27 mouse cellular contexts compared by ENCODE assay signal in genomic region chr7:64089034-64089433, GRCm38 (mm10).
DNase-seq lines count a peak whose midpoint lies in the region; ATAC-seq and TF ChIP-seq lines count a peak whose summit lies in the region.
"Had no signal": no experiment of that assay in that cellular context is flagged by ENCODE, and none has a peak within 500 bp of the region (broad histone marks: within the 10 kb centered on the region; RNA-seq: fewer than 3 reads in every experiment).

No protein-coding gene starts in this region.

- ATAC-seq in lung, embryonic 15.5 days (ENCODE audit: borderline replicate concordance, extremely low read depth, low FRiP score, low TSS enrichment): 0 out of 2 replicates have a peak, but pooled peaks have one; percentile 13
- ATAC-seq in midbrain, embryonic 13.5 days: 0 out of 2 replicates have a peak, but pooled peaks have one; percentile 19
- ATAC-seq in midbrain, embryonic 16.5 days: no peak
- ATAC-seq: activated CD4-positive, CD25-positive, alpha-beta regulatory T cell, adult 4 months; forebrain, embryonic 15.5 days had no signal

- no peaks in the 10 kb centered on the region for H3K9me3 ChIP-seq in lung, embryonic 15.5 days
- no peaks in the 10 kb centered on the region for H3K9me3 ChIP-seq in midbrain, embryonic 13.5 days
- no peaks in the 10 kb centered on the region for H3K9me3 ChIP-seq in midbrain, embryonic 16.5 days (replicated peaks; ENCODE audit: control insufficient read depth, low read length, poor library complexity, severe bottlenecking)
- H3K9me3 ChIP-seq: embryonic facial prominence, embryonic 13.5 days; forebrain, embryonic 12.5 days; forebrain, embryonic 15.5 days; heart, embryonic 15.5 days; hindbrain, embryonic 12.5 days; hindbrain, embryonic 15.5 days had no signal

- no peaks in the 10 kb centered on the region for H3K4me1 ChIP-seq in lung, embryonic 15.5 days
- H3K4me1 ChIP-seq in lung, adult 2 months (ENCODE audit: control insufficient read depth, insufficient read depth, low read length): no peaks in the 10 kb centered on the region
- no peaks in the 10 kb centered on the region for H3K4me1 ChIP-seq in midbrain, embryonic 13.5 days (replicated peaks)
- no peaks in the 10 kb centered on the region for H3K4me1 ChIP-seq in midbrain, embryonic 16.5 days (ENCODE audit: control insufficient read depth, insufficient read depth, low read length)
- H3K4me1 ChIP-seq: embryonic facial prominence, embryonic 10.5 days; embryonic facial prominence, embryonic 13.5 days; forebrain, embryonic 12.5 days; forebrain, embryonic 15.5 days; heart, embryonic 12.5 days; heart, embryonic 15.5 days; hindbrain, embryonic 12.5 days; hindbrain, embryonic 15.5 days had no signal

- H3K27ac ChIP-seq in lung, embryonic 15.5 days: no peak overlapping the region
- H3K27ac ChIP-seq in midbrain, embryonic 13.5 days: no peak overlapping the region
- H3K27ac ChIP-seq in midbrain, embryonic 16.5 days (ENCODE audit: low read length): no peak overlapping the region
- H3K27ac ChIP-seq: embryonic facial prominence, embryonic 10.5 days; embryonic facial prominence, embryonic 13.5 days; forebrain, embryonic 12.5 days; forebrain, embryonic 15.5 days; heart, adult 2 months; heart, embryonic 15.5 days; hindbrain, embryonic 12.5 days; hindbrain, embryonic 15.5 days had no signal

- DNase-seq in heart, adult 11 months: peak; percentile 76
- DNase-seq in heart, adult 8-10 months (ENCODE audit: low spot score): no peak
- DNase-seq in lung, adult 2 months: no peak
- DNase-seq: adrenal gland, adult 8-10 months; adrenal gland, postnatal 25 days; cerebellum, adult 11-12 months; cerebellum, adult 8-10 months; cerebellum, postnatal 10 days; cerebellum, postnatal 36 days; embryo, embryonic 11 days; gastrocnemius, postnatal 25 days; heart, adult 2 months; heart, postnatal 14 days; heart, postnatal 4 days had no signal

- no peak overlapping the region for H3K9ac ChIP-seq in lung, embryonic 15.5 days
- H3K9ac ChIP-seq in midbrain, embryonic 13.5 days (replicated peaks): no peak overlapping the region
- no peak overlapping the region for H3K9ac ChIP-seq in midbrain, embryonic 16.5 days (ENCODE audit: low read depth, low read length)
- H3K9ac ChIP-seq: embryonic facial prominence, embryonic 13.5 days; forebrain, embryonic 12.5 days; forebrain, embryonic 15.5 days; heart, embryonic 12.5 days; heart, embryonic 15.5 days; hindbrain, embryonic 12.5 days; hindbrain, embryonic 15.5 days had no signal

- no peak overlapping the region for H3K4me2 ChIP-seq in lung, embryonic 15.5 days
- H3K4me2 ChIP-seq in midbrain, embryonic 13.5 days (replicated peaks): no peak overlapping the region
- no peak overlapping the region for H3K4me2 ChIP-seq in midbrain, embryonic 16.5 days (ENCODE audit: low read length)
- H3K4me2 ChIP-seq: embryonic facial prominence, embryonic 13.5 days; forebrain, embryonic 12.5 days; forebrain, embryonic 15.5 days; heart, embryonic 12.5 days; heart, embryonic 15.5 days; hindbrain, embryonic 12.5 days; hindbrain, embryonic 15.5 days had no signal

- H3K36me3 ChIP-seq in lung, embryonic 15.5 days: no peaks in the 10 kb centered on the region
- H3K36me3 ChIP-seq in midbrain, embryonic 13.5 days: no peaks in the 10 kb centered on the region
- H3K36me3 ChIP-seq in midbrain, embryonic 16.5 days (ENCODE audit: control insufficient read depth, insufficient read depth, low read length): no peaks in the 10 kb centered on the region
- H3K36me3 ChIP-seq: embryonic facial prominence, embryonic 10.5 days; embryonic facial prominence, embryonic 13.5 days; forebrain, embryonic 12.5 days; forebrain, embryonic 15.5 days; heart, embryonic 12.5 days; heart, embryonic 15.5 days; hindbrain, embryonic 12.5 days; hindbrain, embryonic 15.5 days had no signal

- 78% methylated on average over 5 of the region's 5 CpGs for WGBS in lung, embryonic 15.5 days
- 84% methylated on average over 5 of the region's 5 CpGs for WGBS in lung, adult 2 months
- WGBS in midbrain, embryonic 13.5 days: 90% methylated on average over 5 of the region's 5 CpGs
- 89% methylated on average over 5 of the region's 5 CpGs for WGBS in midbrain, embryonic 16.5 days

- no peak for TF ChIP-seq POLR2A in lung, adult 2 months (IDR thresholded peaks at IDR 0.05; ENCODE audit: borderline replicate concordance, extremely low read depth, low read depth, low read length)

- TF ChIP-seq CTCF in lung, adult 2 months (IDR thresholded peaks at IDR 0.05; ENCODE audit: insufficient read depth, low read length): no peak

- H3K27me3 ChIP-seq in lung, embryonic 15.5 days: no peaks in the 10 kb centered on the region
- no peaks in the 10 kb centered on the region for H3K27me3 ChIP-seq in midbrain, embryonic 13.5 days
- no peaks in the 10 kb centered on the region for H3K27me3 ChIP-seq in midbrain, embryonic 16.5 days (ENCODE audit: control insufficient read depth, insufficient read depth, low read depth, low read length)
- H3K27me3 ChIP-seq: embryonic facial prominence, embryonic 13.5 days; forebrain, embryonic 12.5 days; forebrain, embryonic 15.5 days; heart, embryonic 12.5 days; heart, embryonic 15.5 days; hindbrain, embryonic 12.5 days; hindbrain, embryonic 15.5 days had no signal

- H3K4me3 ChIP-seq in lung, embryonic 15.5 days: no peak overlapping the region
- H3K4me3 ChIP-seq in lung, adult 2 months (replicated peaks; ENCODE audit: extremely low read depth, low read depth, low read length): no peak overlapping the region
- no peak overlapping the region for H3K4me3 ChIP-seq in midbrain, embryonic 13.5 days (replicated peaks)
- H3K4me3 ChIP-seq in midbrain, embryonic 16.5 days (ENCODE audit: low read depth, low read length): no peak overlapping the region
- H3K4me3 ChIP-seq: embryonic facial prominence, embryonic 10.5 days; embryonic facial prominence, embryonic 13.5 days; erythroblast, embryonic 14.5 days; forebrain, embryonic 12.5 days; forebrain, embryonic 15.5 days; heart, adult 2 months; heart, embryonic 12.5 days; heart, embryonic 15.5 days; hindbrain, embryonic 12.5 days; hindbrain, embryonic 15.5 days had no signal
